Mouse (Mus musculus) B cell, adult 62 days (primary cell): ENCODE results near the gene Ppib. TPM values are rescaled to one million over a fixed set of nuclear protein-coding genes. Genes with fewer than 3 reads are reported as not detected.

Experiments
- total RNA-seq: library from RNA; stranded (reverse); gene quantifications from 4 replicates; pipeline ENCODE4 v1.2.4, GENCODE M21; 2023

Gene Ppib
- total RNA-seq: 214 to 233 TPM (median 227 TPM) in 4 replicates

GRCm38 (mm10) chr9:66059583-66060307, at the start of gene Ppib:
Gene Ppib (plus strand): TSS chr9:66060222.

GRCm38 (mm10) chr9:66069583-66069982, 9.6 kb downstream of the Ppib start, which contains the start of gene Snx22:
Gene Snx22 (minus strand): TSS chr9:66069719.

Other genes with a start within 250 kb of the Ppib start
- gene Zfp609, start 232.7 kb upstream of the Ppib start, total RNA-seq: 16.8 to 23.4 TPM (median 20.0 TPM) in 4 replicates
- 3.2 to 7.0 TPM (median 3.7 TPM) in 4 replicates for gene Pclaf, start 170.0 kb upstream of the Ppib start, total RNA-seq
- gene Trip4, start 151.4 kb upstream of the Ppib start, total RNA-seq: 24.1 to 28.8 TPM (median 26.2 TPM) in 4 replicates
- 47.8 to 54.6 TPM (median 51.4 TPM) in 4 replicates for gene Csnk1g1, start 151.3 kb upstream of the Ppib start, total RNA-seq
- gene Snx22, start 9.5 kb downstream of the Ppib start, total RNA-seq: 0.46 to 1.3 TPM (median 0.94 TPM) in 4 replicates
- 74.5 to 88.9 TPM (median 87.5 TPM) in 4 replicates for gene Snx1, start 66.4 kb downstream of the Ppib start, total RNA-seq
- gene Ciao2a, start 66.4 kb downstream of the Ppib start, total RNA-seq: 37.9 to 42.6 TPM (median 41.4 TPM) in 4 replicates
- 0.43 to 1.7 TPM (median 1.1 TPM) in 4 replicates for gene Dapk2, start 98.0 kb downstream of the Ppib start, total RNA-seq